Mouse (Mus musculus) fat pad, adult 2 months (tissue): Measurements from ENCODE around the gene Slc28a3.

Source experiments
- DNase-seq: peaks from one replicate; pipeline ENCODE4 v3.0.0-alpha.2; 2011; ENCODE audit warnings: low read depth, low spot score; ENCODE audit errors: extremely low read depth

The Slc28a3 gene

DNA sequence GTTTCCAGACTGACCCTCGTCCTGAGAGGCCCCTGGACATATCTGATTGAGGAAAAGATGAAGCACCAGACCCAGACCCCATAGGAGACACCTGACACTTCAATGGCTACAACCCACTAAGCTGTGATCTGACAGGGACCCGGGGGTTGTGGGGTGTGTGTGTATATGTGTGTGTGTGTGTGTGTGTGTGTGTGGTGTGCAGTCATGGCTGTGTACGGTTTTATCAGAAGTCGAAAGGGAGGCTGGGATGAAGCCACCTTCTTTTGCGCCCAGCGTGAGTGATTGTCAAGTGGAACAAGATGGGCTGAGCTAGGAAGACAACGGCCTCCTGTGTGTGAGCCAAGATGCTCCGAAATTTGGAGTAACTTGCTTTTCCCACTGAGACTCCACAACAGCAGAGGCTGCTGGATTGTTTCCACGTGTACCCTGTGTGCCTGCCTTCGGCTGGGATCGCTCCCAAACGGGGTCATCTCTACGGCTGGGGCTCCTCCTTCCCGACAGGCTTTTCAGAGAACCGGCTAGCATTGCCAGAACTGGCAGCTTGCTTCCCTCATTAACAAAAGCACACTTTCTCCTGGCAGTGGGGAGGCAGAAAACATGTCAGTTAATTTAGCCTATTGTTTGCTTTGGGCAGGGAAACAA, 50.1 kb downstream of the Slc28a3 start:
- no peak for DNase-seq

DNA sequence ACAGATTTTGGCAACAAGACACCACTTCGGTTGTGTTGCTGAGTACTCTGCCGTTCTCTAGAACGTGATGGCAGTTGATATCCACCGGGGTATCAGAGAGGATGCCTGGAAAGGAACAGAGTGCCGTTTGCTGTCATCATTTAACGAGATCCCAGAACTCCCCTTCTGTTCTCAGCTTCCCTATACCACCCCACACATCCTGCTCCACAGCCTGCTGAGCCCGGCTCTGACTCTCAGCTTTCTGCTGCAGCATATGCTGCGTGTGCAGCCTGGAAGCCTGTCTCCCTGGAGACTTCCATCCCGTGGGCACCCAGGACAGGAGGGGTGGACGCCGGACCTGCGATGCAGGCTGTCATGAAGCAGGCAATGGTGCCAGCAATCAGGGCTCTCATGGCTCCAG, 52.5 kb downstream of the Slc28a3 start:
- no peak for DNase-seq

DNA sequence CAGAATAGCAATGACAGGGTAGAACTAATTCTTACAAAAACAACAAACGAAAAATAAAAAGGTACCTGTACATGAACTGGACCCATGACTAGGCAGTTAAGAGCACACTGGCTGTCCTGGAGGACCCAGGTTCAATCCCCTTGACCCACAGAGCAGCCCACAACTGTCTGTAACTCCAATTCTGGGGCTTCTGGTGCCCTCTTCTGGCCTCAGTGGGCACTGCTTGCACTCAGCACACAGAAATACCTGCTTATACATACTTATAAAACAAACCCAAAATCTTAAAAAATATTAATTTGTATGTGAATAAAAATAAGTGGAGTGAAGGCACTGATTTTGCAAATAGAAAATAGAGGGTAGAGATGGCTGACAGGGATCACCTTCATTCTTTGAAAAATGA, 54.7 kb downstream of the Slc28a3 start:
- no peak for DNase-seq

DNA sequence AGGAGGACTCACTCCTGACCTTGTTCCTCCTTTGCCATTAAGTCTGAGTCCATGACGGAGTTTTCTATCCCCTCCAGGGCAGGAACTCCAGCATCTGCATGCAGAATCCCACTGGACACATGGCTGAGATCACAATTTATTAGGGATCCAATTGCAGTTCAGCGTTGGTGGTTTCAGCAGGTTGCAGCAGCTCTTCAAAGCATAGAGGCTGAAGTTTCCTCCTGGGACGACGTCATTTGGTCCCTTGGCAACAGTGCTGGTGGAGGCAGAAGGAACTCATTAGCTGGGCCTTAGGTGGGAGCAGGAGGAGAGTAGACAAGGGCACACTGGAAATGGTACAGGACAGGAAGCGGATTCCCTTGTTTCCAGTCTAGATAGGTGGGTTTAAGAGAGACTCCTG, 55.1 kb downstream of the Slc28a3 start:
- no peak for DNase-seq

DNA sequence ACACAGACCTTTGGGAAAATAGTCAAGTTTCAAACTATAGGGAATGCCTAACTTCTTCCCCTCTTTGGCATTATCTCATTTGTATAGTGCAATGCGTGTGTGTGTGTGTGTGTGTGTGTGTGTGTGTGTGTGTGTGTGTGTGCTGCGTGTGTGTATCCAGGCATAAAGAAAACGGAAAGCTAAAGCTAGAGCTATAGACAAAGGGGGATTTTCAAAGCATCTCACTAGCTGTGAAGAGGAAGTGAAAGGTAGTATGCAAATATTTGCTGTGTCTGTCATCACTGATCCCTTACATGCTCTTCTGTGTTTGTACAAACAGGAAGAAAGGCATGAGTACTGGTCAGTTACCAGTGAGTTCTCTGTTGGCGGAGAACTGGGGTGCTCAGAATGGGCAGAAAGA, 58.8 kb downstream of the Slc28a3 start:
- DNase-seq = no peak

DNA sequence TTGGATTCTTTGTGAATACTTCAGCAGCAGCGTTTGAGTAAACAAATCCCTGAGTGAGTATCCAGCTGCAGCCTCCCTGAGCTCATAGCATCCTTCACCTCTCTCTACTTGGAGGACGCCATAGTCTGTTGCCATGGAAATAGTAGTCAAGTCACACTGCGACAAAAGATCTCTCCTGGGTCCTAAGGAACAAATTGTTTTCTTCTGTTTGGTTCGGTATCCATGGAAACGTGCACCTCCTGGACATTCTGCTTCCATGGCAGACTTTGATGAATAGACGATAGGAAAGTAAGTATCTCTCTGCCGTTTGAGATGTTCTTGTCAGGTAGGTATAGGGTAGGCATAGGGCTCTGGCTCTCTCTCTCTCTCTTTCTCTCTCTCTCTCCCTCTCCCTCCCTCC, 63.1 kb downstream of the Slc28a3 start:
- DNase-seq = no peak

DNA sequence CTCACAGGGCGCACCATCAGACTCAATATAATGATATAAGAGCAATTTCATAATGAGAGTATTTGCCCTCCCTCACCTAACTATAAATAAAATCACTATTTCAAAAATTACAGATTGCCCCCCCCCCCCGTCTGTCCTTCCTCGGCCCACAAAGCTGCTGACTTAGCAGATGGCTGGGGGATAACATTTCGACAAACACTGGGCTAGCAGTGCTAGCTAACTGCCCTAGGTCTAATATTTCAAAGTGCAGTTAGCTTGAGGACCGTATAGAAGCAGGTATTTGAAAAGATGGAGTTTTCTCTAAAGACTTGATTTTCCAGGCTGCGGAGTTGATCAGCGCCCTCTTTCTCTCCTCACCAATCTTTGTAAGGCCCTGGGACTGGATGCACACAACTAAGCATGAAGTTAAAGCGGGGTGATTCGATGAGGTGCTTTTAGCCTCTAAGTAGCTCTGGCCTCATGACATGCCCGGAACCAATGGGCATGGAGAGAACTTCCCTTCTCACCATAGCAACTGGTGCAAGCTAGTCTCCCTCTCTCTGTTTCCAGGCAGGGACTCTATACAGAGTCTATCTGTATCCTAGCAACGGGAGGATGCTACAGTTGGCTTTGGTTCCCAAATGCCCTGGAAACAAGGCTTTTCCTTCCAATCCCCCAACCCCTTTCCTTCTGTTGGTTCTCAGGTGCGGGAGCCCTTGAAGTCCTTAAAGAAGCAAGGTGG, 66.8 kb downstream of the Slc28a3 start:
- DNase-seq = no peak

DNA sequence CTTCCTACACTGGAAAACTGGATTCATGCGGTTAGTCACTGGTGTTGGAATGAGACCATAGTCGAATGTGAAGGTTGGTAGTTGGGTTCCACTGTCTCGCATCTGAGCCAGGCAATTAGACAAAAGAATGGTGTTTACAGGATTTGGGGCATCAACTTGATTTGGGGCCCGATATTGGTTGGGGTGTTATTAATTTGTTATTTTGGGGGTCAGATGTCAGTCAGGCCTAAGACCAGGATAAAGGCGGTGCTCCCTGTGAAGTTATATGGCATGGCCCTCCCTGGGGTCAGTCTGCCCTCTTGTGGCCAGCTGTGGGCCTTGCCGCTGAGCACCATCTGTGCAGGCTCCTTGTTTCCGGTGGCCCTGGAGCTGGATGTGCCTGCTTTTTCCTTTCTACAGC, 67.6 kb downstream of the Slc28a3 start:
- DNase-seq = no peak

DNA sequence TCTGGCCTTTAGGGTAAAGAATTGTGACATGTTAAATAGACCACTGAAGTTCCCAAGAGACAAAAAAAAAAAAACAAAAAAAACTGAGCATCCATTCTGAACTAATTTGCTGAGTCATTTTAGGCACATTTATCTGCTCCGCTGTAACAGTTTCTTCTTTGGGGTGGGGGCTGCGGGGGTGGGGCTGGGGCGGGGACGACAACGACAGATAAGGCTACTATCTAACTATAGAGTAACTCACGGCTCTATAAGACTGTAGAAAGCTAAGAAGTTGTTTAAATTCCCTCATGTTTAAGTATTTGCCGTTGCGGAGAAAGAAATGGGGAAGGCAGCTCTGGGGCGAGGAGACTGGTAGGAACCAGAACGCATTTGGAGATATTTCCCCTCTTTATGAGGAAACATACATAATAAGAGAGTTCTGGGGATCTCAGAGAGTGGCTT, 68.1 kb downstream of the Slc28a3 start:
- DNase-seq = no peak

DNA sequence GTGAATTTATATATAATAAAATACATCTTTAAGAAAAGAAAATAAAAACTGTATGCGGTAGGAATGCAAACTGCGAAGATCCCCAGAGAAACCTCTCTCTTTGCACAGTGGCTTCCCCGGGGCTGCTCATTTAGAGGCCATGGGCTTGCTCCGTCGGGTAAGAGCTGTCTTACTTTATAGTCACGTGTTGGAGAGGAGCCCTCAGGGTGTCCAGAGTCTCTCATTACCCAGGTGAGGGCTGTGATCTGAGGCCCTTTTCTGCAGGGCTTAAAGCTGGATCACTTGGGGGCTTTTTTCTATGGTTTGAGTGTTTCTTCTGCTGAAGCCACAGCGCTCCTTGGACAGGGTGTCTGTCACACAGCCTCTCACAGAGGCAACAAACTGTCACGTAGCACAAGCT, 68.5 kb downstream of the Slc28a3 start:
- no peak for DNase-seq

DNA sequence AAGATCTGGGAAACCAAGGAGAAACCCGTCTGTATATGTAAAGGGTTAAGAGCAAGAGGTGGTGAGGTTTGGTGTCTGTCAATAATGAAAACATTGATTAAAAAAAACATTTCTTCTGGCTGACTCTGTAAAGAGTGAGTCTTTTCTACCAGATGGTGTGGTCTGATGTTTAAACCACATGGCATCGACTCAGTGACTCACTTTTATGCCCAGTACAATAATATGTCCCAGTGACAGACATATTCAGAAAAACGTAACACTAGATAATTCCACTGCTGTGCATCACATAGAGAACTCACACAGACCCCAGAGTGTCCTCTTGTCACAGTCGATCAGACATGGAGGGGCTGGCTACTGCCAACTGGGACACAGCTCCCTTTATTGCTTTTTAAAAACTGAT, 69.1 kb downstream of the Slc28a3 start:
- no peak for DNase-seq

DNA sequence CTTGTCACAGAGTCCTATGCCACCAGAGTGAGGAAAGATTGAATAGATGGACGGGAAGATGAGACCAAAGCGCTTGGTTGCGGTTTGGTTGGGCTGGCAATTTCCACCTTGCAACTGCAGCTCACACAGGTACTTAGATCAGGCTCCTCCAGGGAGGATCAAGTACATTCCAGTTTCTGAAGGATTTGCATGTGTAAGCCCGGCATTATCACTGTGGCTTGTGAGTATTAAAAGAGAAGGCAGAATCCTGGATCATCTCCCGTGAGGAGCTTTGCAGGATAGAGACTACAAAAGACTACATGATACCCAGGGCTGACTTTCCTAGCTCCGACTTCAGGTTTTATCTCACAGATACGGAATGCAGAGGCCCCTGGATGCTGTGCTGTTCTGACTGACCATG, 71.7 kb downstream of the Slc28a3 start:
- no peak for DNase-seq

DNA sequence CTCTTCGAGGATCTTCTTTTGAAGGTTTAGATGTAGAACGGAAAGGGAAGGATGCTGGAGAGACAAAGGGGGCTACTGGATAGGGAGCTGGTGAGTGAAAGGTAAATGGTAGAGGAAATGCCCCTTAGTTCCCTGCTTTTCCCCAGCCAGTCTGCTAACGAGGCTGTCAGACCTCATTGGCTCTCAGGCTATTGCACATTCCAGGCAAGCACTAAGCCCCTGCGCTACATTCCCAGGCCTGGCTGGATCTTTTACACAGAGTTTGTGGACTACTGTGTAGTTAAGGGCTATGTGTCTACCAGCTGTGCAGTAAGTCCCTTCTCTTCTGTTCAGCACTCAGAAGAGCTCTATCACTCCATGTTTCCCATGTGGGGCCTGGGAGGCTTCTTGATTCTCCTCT, 72.3 kb downstream of the Slc28a3 start:
- no peak for DNase-seq

DNA sequence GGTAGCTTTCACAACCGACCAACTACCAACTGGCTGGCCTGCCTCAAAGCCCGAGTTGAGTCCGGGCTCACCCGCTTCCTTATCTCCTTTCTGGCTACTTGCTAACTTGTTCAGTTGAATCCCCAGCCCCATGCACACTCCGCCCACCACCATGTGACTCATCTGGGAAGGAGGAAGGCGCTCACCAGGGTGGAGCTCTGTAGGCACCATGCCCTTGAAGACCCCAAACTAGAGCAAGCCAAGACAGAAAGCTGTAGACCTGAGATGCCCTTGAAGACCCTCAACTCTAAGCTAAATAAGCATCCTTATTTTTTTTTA, 72.8 kb downstream of the Slc28a3 start:
- no peak for DNase-seq

DNA sequence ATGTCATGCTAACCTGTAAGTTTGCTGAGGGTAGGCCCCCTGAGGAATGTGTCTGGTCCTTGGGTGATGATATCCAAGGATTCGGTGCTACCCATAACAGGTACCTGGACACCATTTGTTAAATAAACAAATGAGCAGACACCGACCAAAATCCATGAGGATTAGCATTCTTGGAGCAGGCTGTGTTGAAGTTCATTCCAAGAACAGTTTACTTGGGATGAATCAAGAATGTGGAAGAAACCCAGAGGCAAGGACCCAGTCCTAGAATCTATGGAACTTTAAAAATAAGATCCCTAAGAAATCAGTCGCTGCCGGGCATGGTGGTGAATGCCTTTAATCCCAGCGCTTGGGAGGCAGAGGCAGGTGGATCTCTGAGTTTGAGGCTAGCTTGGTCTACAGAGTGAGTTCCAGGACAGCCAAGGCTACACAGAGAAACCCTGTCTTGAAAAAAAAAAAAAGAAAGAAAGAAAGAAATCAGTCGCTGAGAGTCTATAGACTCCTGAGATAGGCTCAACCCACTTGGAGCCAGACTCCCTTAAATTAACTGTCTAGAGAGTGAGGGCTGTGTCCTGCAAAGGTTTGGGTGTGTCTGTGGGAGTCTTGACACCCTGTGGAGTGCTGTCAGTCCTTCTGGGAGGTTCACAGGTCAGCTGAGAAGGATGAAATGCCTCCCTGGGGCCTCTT, 73.3 kb downstream of the Slc28a3 start:
- DNase-seq = no peak

DNA sequence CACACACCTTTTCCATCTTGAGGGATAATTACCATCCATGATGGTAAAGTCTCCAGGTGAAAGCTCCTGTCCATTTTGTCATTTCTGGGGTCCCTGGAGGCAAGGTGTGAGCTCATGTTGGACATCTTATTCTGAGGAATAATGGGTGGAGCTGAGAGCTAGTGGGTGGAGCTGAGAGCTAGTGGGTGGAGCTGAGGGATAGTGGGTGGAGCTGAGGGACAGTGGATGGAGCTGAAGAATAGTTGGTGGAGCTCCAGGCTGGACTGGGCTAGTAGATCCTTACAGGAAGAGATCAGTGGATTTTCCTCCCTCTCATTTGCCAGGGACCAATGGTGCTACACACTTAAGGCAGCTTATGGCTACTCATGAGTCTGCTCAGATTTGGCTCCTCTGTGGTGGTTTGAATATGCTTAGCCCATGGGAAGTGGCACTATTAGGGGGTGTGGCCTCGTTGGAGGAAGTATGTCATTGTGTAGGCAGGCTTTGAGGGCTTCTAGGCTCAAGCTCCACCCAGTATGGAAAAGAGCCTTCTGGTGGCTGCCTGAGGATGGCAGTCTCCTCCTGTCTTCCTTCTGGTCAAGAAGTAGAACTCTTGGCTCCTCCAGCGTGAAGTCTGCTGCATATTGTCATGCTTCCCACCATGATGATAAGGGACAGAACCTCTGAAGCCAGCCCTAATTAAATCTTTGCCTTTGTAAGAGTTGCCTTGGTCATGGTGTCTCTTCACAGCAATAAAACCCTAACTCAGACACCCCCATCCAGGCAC, 74.0 kb downstream of the Slc28a3 start:
- no peak for DNase-seq

DNA sequence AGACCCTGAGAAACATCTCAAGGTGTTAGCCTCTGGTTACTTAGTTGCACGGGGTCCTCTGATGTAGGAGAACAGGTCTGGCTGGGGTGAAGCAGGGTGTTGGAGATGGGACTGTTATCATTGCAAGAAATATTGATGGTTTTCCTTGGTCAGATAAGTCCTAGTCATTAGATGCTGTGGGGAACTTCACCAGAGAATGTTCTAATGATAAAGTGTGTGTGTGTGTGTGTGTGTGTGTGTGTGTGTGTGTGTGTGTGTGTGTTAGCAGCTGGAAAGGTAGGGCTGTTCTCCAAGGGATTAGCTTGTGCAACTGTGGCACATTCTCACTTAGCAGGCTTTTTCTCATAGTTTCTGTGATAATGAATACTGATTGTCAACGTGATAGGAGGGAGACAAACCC, 75.4 kb downstream of the Slc28a3 start:
- no peak for DNase-seq

DNA sequence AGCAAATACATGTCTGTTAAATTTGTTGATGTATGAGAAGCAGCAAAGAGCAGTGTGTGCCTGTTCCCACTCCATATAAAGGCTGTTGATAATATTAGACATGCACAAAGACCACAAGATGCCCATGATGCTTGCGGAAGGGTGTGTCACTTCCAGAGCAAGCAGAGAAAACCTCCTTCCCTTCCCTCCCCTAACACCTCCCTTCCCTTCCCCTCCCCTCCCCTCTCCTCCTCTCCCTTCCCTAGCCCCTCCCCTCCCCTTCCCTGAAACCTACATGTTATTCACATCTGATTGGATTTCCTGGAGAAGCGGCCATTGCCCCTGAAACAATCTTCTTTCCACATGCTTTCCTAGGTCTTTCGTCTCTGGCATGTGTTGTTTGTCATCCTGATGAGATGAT, 75.8 kb downstream of the Slc28a3 start:
- DNase-seq = no peak

DNA sequence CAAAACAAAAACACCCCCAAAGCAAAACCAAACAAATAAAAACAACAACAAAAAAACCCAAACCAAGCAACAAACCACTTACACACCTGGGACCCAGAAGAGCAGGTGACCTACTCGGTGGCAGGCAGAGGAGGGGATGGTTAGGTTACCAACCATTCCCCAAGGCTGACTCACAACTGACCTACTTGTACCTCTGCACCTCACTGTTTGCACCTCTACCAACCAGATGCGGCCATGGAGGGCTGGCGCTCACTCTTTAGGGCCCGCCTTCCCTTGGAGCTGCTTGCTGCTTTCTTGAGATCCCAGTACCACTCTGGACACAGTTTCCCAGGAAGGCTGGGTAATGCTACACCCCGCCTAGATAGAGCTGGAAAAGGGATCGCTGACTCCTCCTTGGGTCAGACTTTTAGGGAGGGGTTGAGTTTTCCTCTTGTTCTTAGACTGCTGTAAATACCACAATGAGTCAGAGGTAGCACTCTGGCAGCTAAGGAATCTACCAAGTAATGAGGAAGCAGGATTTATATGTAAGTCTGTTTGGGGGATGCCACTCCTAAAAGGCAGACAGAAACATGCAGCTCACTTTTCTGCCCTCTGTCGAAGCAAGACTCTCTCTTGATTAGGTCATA, 76.3 kb downstream of the Slc28a3 start:
- DNase-seq = no peak

DNA sequence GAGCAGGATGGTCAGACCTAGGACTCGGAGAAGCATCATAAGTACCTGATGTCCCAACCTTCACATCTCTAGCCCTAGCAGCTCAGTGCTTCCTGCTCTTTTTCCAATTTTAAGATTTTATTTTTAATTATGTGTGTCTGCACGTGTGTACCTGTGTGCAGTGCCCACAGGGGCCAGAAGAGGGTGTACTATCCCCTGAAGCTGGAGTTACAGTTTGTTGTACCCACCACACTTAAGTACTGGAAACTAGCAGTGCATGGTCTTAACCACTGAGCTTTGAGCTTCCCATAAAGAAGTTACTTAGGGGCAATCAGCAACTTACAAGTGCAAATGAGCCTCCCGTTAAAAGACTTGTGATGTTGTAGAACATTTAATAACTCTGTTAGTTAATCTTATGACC, 86.1 kb downstream of the Slc28a3 start:
- no peak for DNase-seq

DNA sequence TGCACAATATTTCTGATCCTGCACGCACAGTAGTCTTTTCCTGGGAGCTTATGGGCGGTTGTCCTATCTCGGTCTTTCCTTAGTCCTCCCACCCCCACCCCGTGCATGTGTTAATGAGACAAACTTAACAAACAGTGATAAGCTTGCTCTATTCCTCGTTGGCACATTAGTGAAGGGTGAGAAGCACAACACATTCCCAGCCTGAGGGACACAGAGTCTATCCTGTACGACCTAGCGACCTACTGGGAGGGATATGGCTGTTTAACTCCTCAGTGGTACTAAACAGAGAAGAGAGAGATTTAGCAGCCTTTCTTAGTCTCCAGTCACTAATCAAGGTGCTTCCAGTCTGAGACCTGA, 86.9 kb downstream of the Slc28a3 start:
- DNase-seq = no peak
